Mouse (Mus musculus) c-Kit-positive CD71-negative TER-119-negative erythroid progenitor cells, embryonic 14.5 days (primary cell): ENCODE measurements around the gene Cul1.
"Not testable (repeated sequence)": the region's sequence is repeated elsewhere in the genome, so short reads cannot be mapped to it uniquely, and the experiment has no call there.

Experiments used
- DNase-seq: peaks from one replicate; pipeline ENCODE4 v3.0.0-alpha.2; 2013; ENCODE audit warnings: low read depth

The Cul1 gene

DNA sequence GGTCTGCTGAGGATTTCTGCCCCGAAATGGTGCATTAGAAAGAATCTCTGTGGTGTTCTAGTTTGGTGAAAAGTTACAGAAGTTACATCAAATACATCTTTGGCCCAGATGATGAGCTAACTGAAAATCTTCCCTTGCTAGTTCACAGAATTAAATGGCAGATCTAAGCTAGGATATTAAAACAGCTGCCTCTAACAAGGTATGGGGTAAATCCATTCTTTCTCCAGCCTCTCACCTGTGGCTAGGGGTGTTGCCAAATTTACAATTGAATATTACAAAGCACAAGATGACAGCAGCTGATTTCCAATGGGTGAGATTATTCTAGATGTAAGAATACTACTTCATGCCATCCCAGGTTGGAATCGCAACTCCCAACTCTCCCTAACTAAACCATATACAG lies at the start of gene Cul1:
Gene Cul1 (plus strand): TSS at position 301 of the 400 bp plus-strand sequence.
- DNase-seq, result no peak

- no peak for DNase-seq
These were observed 48.5 kb upstream of the Cul1 start for GRCm38 (mm10) chr6:47404419-47405382.

- no peak for DNase-seq
These were observed 40.2 kb upstream of the Cul1 start for GRCm38 (mm10) chr6:47412886-47413606.

DNA sequence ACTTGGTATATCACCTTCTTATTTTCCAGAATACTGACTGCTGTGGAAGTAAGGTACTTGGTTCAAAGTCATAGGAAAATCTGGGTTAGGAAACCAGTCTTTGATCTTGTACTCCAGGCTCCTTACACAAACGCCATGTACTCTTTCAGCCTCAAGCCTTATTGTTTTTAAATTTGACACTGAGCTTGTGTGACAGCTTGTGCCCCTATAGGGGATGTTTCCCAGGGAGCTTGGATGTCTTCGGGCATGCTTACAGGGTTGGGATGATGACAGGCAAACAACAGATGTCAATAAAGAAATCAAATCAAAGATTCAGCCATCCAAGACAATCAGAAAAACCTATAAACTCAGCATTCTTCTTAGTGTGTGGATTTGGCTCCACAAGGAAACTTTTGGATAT lies 39.5 kb upstream of the Cul1 start:
- DNase-seq, result no peak

DNA sequence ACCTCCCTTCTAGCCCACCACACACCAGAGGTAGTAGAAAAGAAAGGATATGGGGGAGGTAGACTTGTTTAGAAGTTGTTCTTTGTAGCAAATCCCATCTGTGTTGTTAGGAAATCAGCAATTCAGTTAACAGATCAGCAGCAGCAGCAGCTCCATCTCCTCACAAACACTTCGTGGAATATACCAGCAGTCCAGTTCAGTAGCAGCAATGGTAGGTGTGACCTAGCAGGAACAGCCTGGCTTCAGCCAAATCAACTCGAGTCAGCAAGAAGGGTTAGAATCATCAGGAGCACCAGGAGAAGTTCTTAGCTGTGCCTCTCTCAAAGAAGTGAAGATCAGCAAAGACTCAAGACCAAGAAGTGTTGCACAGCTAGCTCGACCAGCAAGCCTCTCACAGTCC lies 34.5 kb upstream of the Cul1 start:
- no peak for DNase-seq

GRCm38 (mm10) chr6:47420156-47420555 lies 33.0 kb upstream of the Cul1 start:
- DNase-seq, result no peak

DNA sequence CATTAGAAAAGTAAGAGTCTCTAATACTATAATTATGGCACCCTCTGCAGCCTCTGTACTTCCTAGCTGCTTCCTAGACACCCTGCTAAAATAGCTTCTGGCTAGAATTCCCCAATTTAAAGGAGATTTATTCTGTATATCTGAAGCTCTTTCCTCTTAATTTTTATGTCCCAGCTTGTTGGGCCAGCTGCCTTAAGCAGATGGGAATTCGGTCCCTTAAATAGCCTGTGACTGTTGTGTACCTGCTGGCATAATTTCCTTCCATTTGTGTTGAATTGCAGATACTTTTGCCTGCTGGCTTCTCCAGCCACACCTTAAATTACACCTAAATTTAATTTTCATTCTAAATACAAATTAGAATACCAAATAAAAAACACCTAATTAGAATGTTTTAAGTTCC lies 32.0 kb upstream of the Cul1 start:
- DNase-seq, result no peak

- no peak for DNase-seq
These were observed 27.1 kb upstream of the Cul1 start for GRCm38 (mm10) chr6:47426136-47426535.

- DNase-seq, result not testable (repeated sequence)
These were observed 26.6 kb upstream of the Cul1 start for GRCm38 (mm10) chr6:47426556-47426955.

GRCm38 (mm10) chr6:47432795-47433194 lies 20.4 kb upstream of the Cul1 start:
- not testable (repeated sequence) for DNase-seq

DNA sequence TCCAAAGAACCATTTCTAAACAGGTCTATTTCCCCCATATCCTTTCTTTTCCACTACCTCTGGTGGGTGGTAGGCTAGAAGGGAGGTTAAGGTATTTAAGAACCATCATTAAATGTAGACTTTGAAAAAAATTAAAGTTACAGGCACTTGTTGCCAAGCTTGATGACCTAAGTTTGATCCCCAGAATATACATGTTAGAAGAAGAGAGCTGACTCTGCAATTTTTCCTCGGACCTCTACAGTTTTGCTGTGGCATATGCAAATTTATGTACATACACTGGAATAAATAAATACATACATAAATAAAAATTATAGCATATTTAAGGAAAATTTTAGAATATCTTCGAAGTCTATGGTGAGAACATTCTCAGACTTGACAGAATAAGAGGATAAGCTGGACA lies 13.1 kb upstream of the Cul1 start:
- no peak for DNase-seq

DNA sequence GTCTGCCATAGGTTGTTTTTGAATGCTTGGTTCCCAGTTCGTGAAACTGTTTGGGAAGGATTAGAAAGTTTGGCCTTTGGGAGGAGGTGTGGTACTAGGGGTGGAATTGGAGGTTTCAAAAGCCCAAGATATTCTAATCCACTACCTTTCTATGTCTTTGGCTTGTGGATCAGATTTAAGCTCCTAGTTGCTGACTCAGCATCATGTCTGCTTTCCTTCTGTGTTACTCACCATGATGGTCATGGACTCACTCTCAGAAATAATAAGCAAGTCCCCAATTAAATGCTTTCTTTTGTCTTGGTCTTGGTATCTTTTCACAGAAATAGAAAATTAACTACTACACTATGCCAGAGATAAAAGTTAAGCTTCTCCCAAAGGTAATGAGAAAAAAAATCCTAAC lies 5.5 kb upstream of the Cul1 start:
- no peak for DNase-seq

DNA sequence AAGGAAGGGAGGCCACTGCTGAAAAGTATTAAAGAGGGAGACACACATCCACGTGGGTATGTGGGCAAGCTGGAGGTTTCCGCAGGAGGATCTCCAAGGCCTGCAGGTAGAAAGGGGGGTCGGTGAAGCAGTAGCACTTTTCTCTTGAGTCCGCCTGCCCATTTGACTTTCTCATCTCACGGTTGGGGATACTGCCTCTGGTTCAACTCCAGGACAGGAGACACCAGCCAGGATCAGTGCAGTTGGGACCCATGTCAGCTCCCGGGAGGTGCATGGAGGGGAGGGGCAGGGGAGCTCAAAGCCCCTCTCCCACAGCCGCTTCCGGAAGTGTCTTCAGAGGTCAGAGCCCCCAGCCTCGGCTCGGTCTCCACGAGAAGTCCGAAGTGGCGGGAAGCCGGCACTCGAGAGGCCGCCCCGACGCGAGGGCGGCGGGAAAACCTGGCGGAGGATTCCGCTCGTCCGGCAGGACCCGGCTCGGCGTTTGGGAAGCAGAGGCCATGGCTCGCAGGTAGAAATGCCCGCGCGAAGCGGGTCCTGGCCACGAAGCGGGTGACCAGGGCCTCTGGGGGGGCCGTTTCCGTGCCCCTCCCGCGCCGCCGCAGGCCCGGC lies 428 bp downstream of the Cul1 start:
- DNase-seq, result no peak

DNA sequence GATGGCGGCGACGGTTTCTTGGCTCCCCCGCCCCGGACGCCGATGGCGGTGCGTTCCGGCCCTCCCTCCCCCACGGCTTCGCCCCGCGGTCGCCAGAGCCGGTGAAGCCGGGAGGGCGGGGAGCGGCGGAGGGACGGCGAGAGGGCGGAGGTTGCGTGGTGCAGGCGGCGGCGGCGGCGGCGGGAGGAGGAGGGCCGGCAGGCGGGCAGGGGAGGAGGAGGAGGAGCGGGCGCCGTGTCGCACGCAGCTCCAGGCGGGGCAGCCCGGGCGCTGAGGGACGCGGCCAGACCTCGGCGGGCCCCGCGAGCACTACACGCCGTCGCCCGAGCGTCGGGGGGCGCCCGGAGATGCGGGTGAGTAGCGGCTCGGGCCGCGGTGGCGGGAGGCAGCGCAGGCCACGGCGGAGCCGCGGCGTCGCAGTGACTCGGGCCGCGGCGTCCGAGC lies 955 bp downstream of the Cul1 start:
- no peak for DNase-seq

GRCm38 (mm10) chr6:47454575-47455571 lies 1.7 kb downstream of the Cul1 start:
- no peak for DNase-seq

DNA sequence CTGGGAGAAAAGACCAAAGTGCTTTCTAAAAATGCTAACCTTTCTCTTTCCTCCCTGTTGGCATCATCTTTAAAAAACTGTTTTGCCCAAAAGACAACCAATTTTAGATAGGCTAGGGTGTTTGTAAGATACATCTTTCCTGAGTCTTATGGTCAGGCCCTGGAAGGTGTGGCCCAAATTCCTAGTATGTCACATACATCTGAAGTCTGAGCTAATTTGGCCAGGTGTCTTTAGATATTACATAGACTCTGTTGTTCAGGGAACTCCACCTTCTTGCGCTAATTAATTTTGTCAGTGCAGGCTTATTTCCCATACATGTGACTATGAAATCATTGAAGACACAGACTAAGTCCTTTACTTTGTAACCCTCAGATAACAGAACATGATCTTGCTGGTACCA lies 2.6 kb downstream of the Cul1 start:
- DNase-seq, result no peak

GRCm38 (mm10) chr6:47456853-47457252 lies 3.7 kb downstream of the Cul1 start:
- DNase-seq, result no peak

GRCm38 (mm10) chr6:47465400-47465799 lies 12.2 kb downstream of the Cul1 start:
- DNase-seq, result no peak

GRCm38 (mm10) chr6:47466488-47466887 lies 13.3 kb downstream of the Cul1 start:
- no peak for DNase-seq

DNA sequence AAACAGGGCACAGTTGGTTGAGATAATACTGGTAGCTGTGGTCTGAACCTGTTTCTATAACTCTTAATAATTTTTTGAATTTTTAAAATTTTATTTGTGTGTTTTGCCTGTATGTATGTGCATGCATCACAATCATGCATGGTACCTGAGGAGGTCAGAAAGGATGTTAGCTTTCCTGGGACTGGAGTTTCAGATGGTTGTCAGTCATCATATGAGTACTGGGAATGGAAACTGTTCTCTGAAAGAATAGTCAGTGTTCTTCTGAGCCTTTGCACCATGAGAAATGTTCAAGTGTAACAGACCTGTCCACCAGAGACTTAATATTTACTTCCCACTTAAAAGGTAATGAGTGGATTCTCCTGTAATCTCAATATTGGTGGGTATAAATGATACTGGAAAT lies 13.9 kb downstream of the Cul1 start:
- DNase-seq, result no peak

DNA sequence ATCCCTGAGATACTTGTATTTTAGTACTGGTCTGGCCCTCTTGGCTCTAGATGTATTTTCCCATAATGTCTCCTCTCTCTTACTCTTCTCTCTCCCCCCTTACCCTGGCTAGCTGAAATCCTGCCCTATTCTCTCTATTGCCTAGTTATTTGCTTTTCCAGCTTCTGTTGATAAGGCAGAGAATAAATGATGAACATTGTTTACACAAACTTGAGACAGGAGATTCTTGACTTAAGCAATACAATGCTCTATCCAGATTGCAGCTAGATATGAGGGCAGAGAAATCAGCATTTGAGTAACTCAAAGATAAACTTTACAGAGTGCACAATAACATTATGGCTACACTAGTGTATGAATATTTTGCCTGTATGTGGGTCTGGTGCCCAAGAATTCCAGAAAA lies 16.6 kb downstream of the Cul1 start:
- DNase-seq, result no peak
